Mouse (Mus musculus) lung, embryonic 16.5 days (tissue): ENCODE measurements at regions not wholly inside any gene's neighbourhood (a gene's known extent, or its start where the extent isn't known, plus 50 kb on each side); places are given as distances from the start of the nearest gene placed in this dataset. TPM values are rescaled to one million over a fixed set of nuclear protein-coding genes. Genes with fewer than 3 reads are reported as not detected.

Experiments
- ATAC-seq: fragments of 200-750 bp; cut with Nextera tagmentation; 2 replicates; pipeline ENCODE4 v1.8.0; 2017; ENCODE audit warnings: low read depth, mild to moderate bottlenecking, moderate library complexity
- H3K27ac ChIP-seq: fragments of 300-500 bp; sonication (generic); 2 replicates; pipeline ENCODE4 v1.5.1; 2014; ENCODE audit warnings: mild to moderate bottlenecking, control low read depth, low read length
- H3K27me3 ChIP-seq: fragments of 300-500 bp; sonication (generic); 2 replicates; pipeline ENCODE4 v1.6.1; 2014; ENCODE audit warnings: low read depth, low read length, mixed read lengths; ENCODE audit not compliant: control insufficient read depth, insufficient read depth
- H3K36me3 ChIP-seq: fragments of 300-500 bp; sonication (generic); 2 replicates; pipeline ENCODE4 v1.6.1; 2014; ENCODE audit warnings: low read length; ENCODE audit not compliant: control insufficient read depth, insufficient read depth
- H3K4me1 ChIP-seq: fragments of 300-500 bp; sonication (generic); replicated peaks from 2 replicates; pipeline ENCODE4 v1.6.1; 2014; ENCODE audit warnings: low read length, mixed read lengths; ENCODE audit not compliant: control insufficient read depth, insufficient read depth
- H3K4me2 ChIP-seq: fragments of 300-500 bp; sonication (generic); 2 replicates; pipeline ENCODE4 v1.6.1; 2014; ENCODE audit warnings: low read depth, low read length, control low read depth
- H3K4me3 ChIP-seq: fragments of 300-500 bp; sonication (generic); 2 replicates; pipeline ENCODE4 v1.5.1; 2014; ENCODE audit warnings: mild to moderate bottlenecking, low read length, control low read depth
- H3K9ac ChIP-seq: fragments of 300-500 bp; sonication (generic); 2 replicates; pipeline ENCODE4 v1.6.1; 2014; ENCODE audit warnings: low read length, control low read depth
- H3K9me3 ChIP-seq: fragments of 300-500 bp; sonication (generic); 2 replicates; pipeline ENCODE4 v1.6.1; 2016; ENCODE audit warnings: low read length; ENCODE audit not compliant: control insufficient read depth
- WGBS: fragments of 180-500 bp; shearing (Covaris S2); extraction: QIAGEN DNeasy Blood & Tissue Kit; methylation state at CpG from one replicate; pipeline ENCODE4 v1.1.7; 2014; 5-methylcytosine and 5-hydroxymethylcytosine counted together
- microRNA-seq: library from miRNA; unstranded; fragments of <30 nt; microRNA quantifications from one replicate; pipeline ENCODE4, GENCODE M21; 2016

DNA sequence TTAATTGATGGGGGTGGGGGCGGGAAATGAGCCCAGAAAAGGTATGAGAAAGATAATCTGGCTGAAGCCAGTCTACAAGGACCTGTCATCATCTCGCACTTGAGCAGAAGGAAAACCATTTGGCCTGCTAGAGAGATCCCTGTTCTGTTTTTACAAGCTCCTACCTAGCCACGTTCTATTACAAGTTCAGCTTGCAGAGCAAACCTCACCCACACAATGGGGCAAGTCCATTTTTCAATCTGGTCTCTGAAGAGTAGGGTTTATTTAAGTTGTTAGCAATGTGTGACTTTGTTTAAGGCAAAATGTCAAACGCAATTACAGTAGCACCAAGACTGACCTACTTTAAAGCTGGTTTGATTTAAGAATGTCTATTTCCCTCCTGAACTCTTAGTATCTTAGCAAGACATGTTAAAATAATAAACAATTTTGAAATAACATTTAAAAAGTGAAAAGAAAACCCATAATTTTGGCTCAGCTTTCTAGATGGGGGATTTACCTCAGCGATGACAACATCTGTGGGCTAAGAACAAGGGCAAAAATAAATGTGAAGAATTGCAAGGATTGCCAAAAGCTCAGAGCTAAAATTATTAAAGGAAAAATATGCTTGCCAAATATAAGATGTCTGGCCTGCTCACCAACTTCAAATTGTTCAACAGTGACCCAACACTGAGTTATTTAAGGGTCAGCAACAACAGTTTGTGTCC lies 54.9 kb upstream of the Pitrm1 start:
- no peak overlapping the region for H3K4me2 ChIP-seq
- no peak for ATAC-seq

More for the DNA sequence above, 54.9 kb upstream of the Pitrm1 start:
- Histone ChIP-seq H3K36me3 (no peaks in the 10 kb centered on the region), H3K9ac (no peak overlapping the region), H3K4me3 (no peak overlapping the region), H3K27ac (no peak overlapping the region), H3K4me1 (no peaks in the 10 kb centered on the region), H3K27me3 (no peaks in the 10 kb centered on the region), H3K9me3 (no peaks in the 10 kb centered on the region)
- 39% methylated on average over 5 of the region's 5 CpGs for WGBS

Small RNAs in the stretch of these regions (microRNA-seq; reads per million reads assigned to microRNA genes)
- gene Gm26259, result not detected
